Mouse (Mus musculus) limb, embryonic 11.5 days (tissue): ENCODE results near the gene Psme4. TPM values are rescaled to one million over a fixed set of nuclear protein-coding genes. Genes with fewer than 3 reads are reported as not detected.
"Not testable (repeated sequence)": the region's sequence is repeated elsewhere in the genome, so short reads cannot be mapped to it uniquely, and the experiment has no call there.

Source experiments
- ATAC-seq: fragments of 200-750 bp; cut with Nextera tagmentation; 2 replicates; pipeline ENCODE4 v1.8.0; 2017; ENCODE audit warnings: low read depth; ENCODE audit not compliant: insufficient number of reproducible peaks, low FRiP score, low TSS enrichment
- DNase-seq: peaks from one replicate; pipeline ENCODE4 v3.0.0-alpha.2; 2015; ENCODE audit warnings: low spot score
- H3K27ac ChIP-seq: fragments of 300-500 bp; sonication (generic); replicated peaks from 2 replicates; pipeline ENCODE4 v1.5.1; 2014; ENCODE audit warnings: low read depth, mild to moderate bottlenecking, low read length
- H3K27me3 ChIP-seq: fragments of 300-500 bp; sonication (generic); 2 replicates; pipeline ENCODE4 v1.6.1; 2014; ENCODE audit warnings: mild to moderate bottlenecking, low read length, mixed read lengths; ENCODE audit not compliant: control insufficient read depth, insufficient read depth
- H3K36me3 ChIP-seq: fragments of 300-500 bp; sonication (generic); 2 replicates; pipeline ENCODE4 v1.6.1; 2014; ENCODE audit warnings: mild to moderate bottlenecking, low read length, moderate library complexity, mixed read lengths; ENCODE audit not compliant: control insufficient read depth, insufficient read depth
- H3K4me1 ChIP-seq: fragments of 300-500 bp; sonication (generic); 2 replicates; pipeline ENCODE4 v1.6.1; 2014; ENCODE audit warnings: low read length, mixed read lengths; ENCODE audit not compliant: control insufficient read depth, insufficient read depth
- H3K4me2 ChIP-seq: fragments of 300-500 bp; sonication (generic); 2 replicates; pipeline ENCODE4 v1.6.1; 2014; ENCODE audit warnings: low read depth, mild to moderate bottlenecking, moderate library complexity; ENCODE audit not compliant: severe bottlenecking
- H3K4me3 ChIP-seq: fragments of 300-500 bp; sonication (generic); 2 replicates; pipeline ENCODE4 v1.5.1; 2014; ENCODE audit warnings: low read depth, low read length
- H3K9ac ChIP-seq: fragments of 300-500 bp; sonication (generic); 2 replicates; pipeline ENCODE4 v1.6.1; 2014; ENCODE audit warnings: mild to moderate bottlenecking, low read length
- H3K9me3 ChIP-seq: fragments of 300-500 bp; sonication (generic); 2 replicates; pipeline ENCODE4 v1.6.1; 2016; ENCODE audit warnings: low read length; ENCODE audit not compliant: control insufficient read depth
- WGBS: fragments of 180-500 bp; shearing (Covaris S2); extraction: QIAGEN DNeasy Blood & Tissue Kit; methylation state at CpG from one replicate; pipeline ENCODE4 v1.1.7; 2014; 5-methylcytosine and 5-hydroxymethylcytosine counted together
- polyA plus RNA-seq: library from polyadenylated mRNA; unstranded; fragments of >200 nt; fragmentation: Nextera tagmentation; extraction: Ambion mirVana; gene quantifications from 2 replicates; pipeline ENCODE4 v1.2.1, GENCODE M21; 2014

Gene Psme4
- polyA plus RNA-seq, 1 experiment from 2014 or later = 36.5 TPM

- H3K36me3 ChIP-seq = no peaks in the 10 kb centered on the region
- H3K27ac ChIP-seq = no peak overlapping the region
- no peak overlapping the region for H3K4me3 ChIP-seq
- H3K9me3 ChIP-seq = no peaks in the 10 kb centered on the region
- H3K9ac ChIP-seq = no peak overlapping the region
- H3K4me1 ChIP-seq = no peaks in the 10 kb centered on the region
- ATAC-seq = no peak
- DNase-seq = no peak
- H3K4me2 ChIP-seq = no peak overlapping the region
- 91% methylated on average over 3 of the region's 3 CpGs for WGBS
- H3K27me3 ChIP-seq = 0 out of 2 replicates have a peak, but pooled peaks cover 3% of the 10 kb centered on the region
These were observed 18.6 kb upstream of the Psme4 start for GRCm38 (mm10) chr11:30752956-30753355.

GRCm38 (mm10) chr11:30754486-30754854 is 17.1 kb upstream of the Psme4 start:
- H3K9me3 ChIP-seq, H3K4me1 ChIP-seq, H3K36me3 ChIP-seq, DNase-seq, ATAC-seq, H3K27ac ChIP-seq, H3K27me3 ChIP-seq: not testable (repeated sequence)
- WGBS = 79% methylated on average over 4 of the region's 4 CpGs
- Histone ChIP-seq H3K4me3 (peak overlapping the region; percentile 55; the same call in 1 of the 2 replicates), H3K9ac (peak overlapping the region; percentile 59), H3K4me2 (peak overlapping the region; percentile 97)

GRCm38 (mm10) chr11:30754855-30755530 is 16.5 kb upstream of the Psme4 start:
- no peak overlapping the region for H3K27ac ChIP-seq
- peak; percentile 72 for ATAC-seq
- H3K9ac ChIP-seq = peak overlapping the region; percentile 59

GRCm38 (mm10) chr11:30761381-30761780 is 10.1 kb upstream of the Psme4 start:
- Histone ChIP-seq H3K27ac (no peak overlapping the region), H3K4me3 (no peak overlapping the region), H3K27me3 (no peaks in the 10 kb centered on the region), H3K4me1 (no peaks in the 10 kb centered on the region), H3K36me3 (no peaks in the 10 kb centered on the region), H3K9ac (no peak overlapping the region), H3K4me2 (no peak overlapping the region), H3K9me3 (no peaks in the 10 kb centered on the region)
- WGBS = 81% methylated on average over 7 of the region's 7 CpGs
- ATAC-seq = no peak
- no peak for DNase-seq

More at GRCm38 (mm10) chr11:30754855-30755530, 16.5 kb upstream of the Psme4 start:
- no peaks in the 10 kb centered on the region for H3K9me3 ChIP-seq
- H3K36me3 ChIP-seq = no peaks in the 10 kb centered on the region
- H3K4me2 ChIP-seq = peak overlapping the region; percentile 97
- peak; percentile 67 for DNase-seq
- under 1% methylated on average over 56 of the region's 66 CpGs for WGBS
- H3K27me3 ChIP-seq = 0 out of 2 replicates have a peak, but pooled peaks cover 3% of the 10 kb centered on the region
- H3K4me3 ChIP-seq = peak overlapping the region; percentile 55
- H3K4me1 ChIP-seq = no peaks in the 10 kb centered on the region

- H3K36me3 ChIP-seq = no peaks in the 10 kb centered on the region
- no peak overlapping the region for H3K4me3 ChIP-seq
- H3K27ac ChIP-seq = no peak overlapping the region
- no peak overlapping the region for H3K9ac ChIP-seq
- ATAC-seq (no peak), DNase-seq (no peak)
- no peaks in the 10 kb centered on the region for H3K27me3 ChIP-seq
- no peak overlapping the region for H3K4me2 ChIP-seq
- WGBS = 84% methylated on average over 1 of the region's 1 CpGs
- H3K4me1 ChIP-seq = no peaks in the 10 kb centered on the region
- no peaks in the 10 kb centered on the region for H3K9me3 ChIP-seq
These were observed 9.6 kb upstream of the Psme4 start for GRCm38 (mm10) chr11:30761891-30762290.

GRCm38 (mm10) chr11:30765076-30765475 is 6.5 kb upstream of the Psme4 start:
- Histone ChIP-seq H3K4me2 (no peak overlapping the region), H3K4me1 (no peaks in the 10 kb centered on the region), H3K27me3 (no peaks in the 10 kb centered on the region), H3K9ac (no peak overlapping the region), H3K9me3 (no peaks in the 10 kb centered on the region), H3K27ac (no peak overlapping the region), H3K36me3 (no peaks in the 10 kb centered on the region), H3K4me3 (no peak overlapping the region)
- WGBS = 91% methylated on average over 1 of the region's 1 CpGs
- ATAC-seq (no peak), DNase-seq (no peak)

- no peaks in the 10 kb centered on the region for H3K27me3 ChIP-seq
- peak overlapping the region; percentile 38; the same call in 1 of the 2 replicates for H3K4me2 ChIP-seq
- ATAC-seq (no peak), DNase-seq (no peak)
- H3K4me1 ChIP-seq = peaks cover 3% of the 10 kb centered on the region; the same call in 1 of the 2 replicates
- no peak overlapping the region; the same call in 1 of the 2 replicates for H3K27ac ChIP-seq
- H3K9ac ChIP-seq = no peak overlapping the region
- no peak overlapping the region for H3K4me3 ChIP-seq
- no peaks in the 10 kb centered on the region for H3K36me3 ChIP-seq
- no peaks in the 10 kb centered on the region for H3K9me3 ChIP-seq
- 82% methylated on average over 3 of the region's 3 CpGs for WGBS
These were observed 709 bp upstream of the Psme4 start for GRCm38 (mm10) chr11:30770817-30771216.

GRCm38 (mm10) chr11:30771904-30772581 is 517 bp downstream of the Psme4 start:
- DNase-seq (peak; percentile 76), ATAC-seq (peak; percentile 85)
- Histone ChIP-seq H3K27ac (peak overlapping the region; percentile 58), H3K9me3 (no peaks in the 10 kb centered on the region), H3K27me3 (no peaks in the 10 kb centered on the region), H3K4me3 (peak overlapping the region; percentile 95), H3K9ac (peak overlapping the region; percentile 95), H3K4me2 (peak overlapping the region; percentile 58), H3K4me1 (peaks cover 3% of the 10 kb centered on the region; the same call in 1 of the 2 replicates), H3K36me3 (no peaks in the 10 kb centered on the region)
- WGBS = under 1% methylated on average over 53 of the region's 64 CpGs
